Mouse (Mus musculus): ENCODE measurements around the gene Cbfa2t2. TPM values are rescaled to one million over a fixed set of nuclear protein-coding genes. Genes with fewer than 3 reads are reported as not detected.
"Not testable (repeated sequence)": the region's sequence is repeated elsewhere in the genome, so short reads cannot be mapped to it uniquely, and the experiment has no call there.

Cbfa2t2 gene
- polyA plus RNA-seq, 1 experiment from 2014 or later = 62.4 TPM

- no peak for ATAC-seq (ENCODE audit: low FRiP score, low read depth)
- Histone ChIP-seq H3K36me3 (no peaks in the 10 kb centered on the region), H3K9me3 (no peaks in the 10 kb centered on the region), H3K4me3 (no peak overlapping the region), H3K27ac (no peak overlapping the region), H3K9ac (no peak overlapping the region), H3K4me2 (replicated peaks) (no peak overlapping the region), H3K4me1 (no peaks in the 10 kb centered on the region), H3K27me3 (replicated peaks) (no peaks in the 10 kb centered on the region)
Measured at GRCm38 (mm10) chr2:154491788-154492187, 55.5 kb downstream of the Cbfa2t2 start.

GRCm38 (mm10) chr2:154493559-154493958 is 57.3 kb downstream of the Cbfa2t2 start:
- H3K27ac ChIP-seq; H3K9ac ChIP-seq; H3K4me3 ChIP-seq; H3K4me2 ChIP-seq (replicated peaks); ATAC-seq (ENCODE audit: low FRiP score, low read depth); H3K36me3 ChIP-seq; H3K27me3 ChIP-seq (replicated peaks); H3K4me1 ChIP-seq; H3K9me3 ChIP-seq: not testable (repeated sequence)
- WGBS = 51% methylated on average over 2 of the region's 2 CpGs

GRCm38 (mm10) chr2:154495021-154495420 is 58.7 kb downstream of the Cbfa2t2 start:
- H3K36me3 ChIP-seq = no peaks in the 10 kb centered on the region

GRCm38 (mm10) chr2:154498571-154498970 is 62.3 kb downstream of the Cbfa2t2 start:
- no peak overlapping the region for H3K9ac ChIP-seq
- WGBS = 69% methylated on average over 5 of the region's 5 CpGs

More at GRCm38 (mm10) chr2:154495021-154495420, 58.7 kb downstream of the Cbfa2t2 start:
- 90% methylated on average over 4 of the region's 4 CpGs for WGBS
- H3K9me3 ChIP-seq = no peaks in the 10 kb centered on the region
- no peak overlapping the region for H3K4me2 ChIP-seq (replicated peaks)
- H3K9ac ChIP-seq = no peak overlapping the region
- H3K27ac ChIP-seq = no peak overlapping the region
- H3K4me1 ChIP-seq = 0 out of 2 replicates have a peak, but pooled peaks cover 2% of the 10 kb centered on the region
- H3K27me3 ChIP-seq (replicated peaks) = no peaks in the 10 kb centered on the region
- no peak for ATAC-seq (ENCODE audit: low FRiP score, low read depth)
- H3K4me3 ChIP-seq = no peak overlapping the region

GRCm38 (mm10) chr2:154499717-154500247 is 63.5 kb downstream of the Cbfa2t2 start:
- no peak overlapping the region for H3K27ac ChIP-seq
- 0 out of 2 replicates have a peak, but pooled peaks cover 2% of the 10 kb centered on the region for H3K4me1 ChIP-seq
- 97% methylated on average over 2 of the region's 2 CpGs for WGBS
- no peaks in the 10 kb centered on the region for H3K9me3 ChIP-seq
- no peak overlapping the region for H3K9ac ChIP-seq
- no peak for ATAC-seq (ENCODE audit: low FRiP score, low read depth)
- H3K27me3 ChIP-seq (replicated peaks) = no peaks in the 10 kb centered on the region
- H3K36me3 ChIP-seq = 0 out of 2 replicates have a peak, but pooled peaks cover 7% of the 10 kb centered on the region
- H3K4me3 ChIP-seq = no peak overlapping the region
- H3K4me2 ChIP-seq (replicated peaks) = no peak overlapping the region

More at GRCm38 (mm10) chr2:154498571-154498970, 62.3 kb downstream of the Cbfa2t2 start:
- Histone ChIP-seq H3K27ac (no peak overlapping the region), H3K27me3 (replicated peaks) (no peaks in the 10 kb centered on the region), H3K4me1 (0 out of 2 replicates have a peak, but pooled peaks cover 2% of the 10 kb centered on the region), H3K9me3 (no peaks in the 10 kb centered on the region), H3K36me3 (0 out of 2 replicates have a peak, but pooled peaks cover 7% of the 10 kb centered on the region), H3K4me3 (no peak overlapping the region), H3K4me2 (replicated peaks) (no peak overlapping the region)
- no peak for ATAC-seq (ENCODE audit: low FRiP score, low read depth)

GRCm38 (mm10) chr2:154500758-154501157 is 64.5 kb downstream of the Cbfa2t2 start:
- WGBS = 85% methylated on average over 3 of the region's 3 CpGs
- Histone ChIP-seq H3K9ac (no peak overlapping the region), H3K4me2 (replicated peaks) (no peak overlapping the region), H3K27me3 (replicated peaks) (no peaks in the 10 kb centered on the region), H3K36me3 (0 out of 2 replicates have a peak, but pooled peaks cover 7% of the 10 kb centered on the region), H3K9me3 (no peaks in the 10 kb centered on the region), H3K27ac (no peak overlapping the region), H3K4me3 (no peak overlapping the region), H3K4me1 (0 out of 2 replicates have a peak, but pooled peaks cover 2% of the 10 kb centered on the region)
- no peak for ATAC-seq (ENCODE audit: low FRiP score, low read depth)

GRCm38 (mm10) chr2:154507076-154507475 is 70.8 kb downstream of the Cbfa2t2 start:
- H3K36me3 ChIP-seq = peaks cover 27% of the 10 kb centered on the region
- H3K4me2 ChIP-seq (replicated peaks) = no peak overlapping the region
- no peak for ATAC-seq (ENCODE audit: low FRiP score, low read depth)
- H3K27me3 ChIP-seq (replicated peaks) = no peaks in the 10 kb centered on the region
- 39% methylated on average over 2 of the region's 2 CpGs for WGBS
- no peaks in the 10 kb centered on the region for H3K4me1 ChIP-seq
- H3K27ac ChIP-seq = no peak overlapping the region
- no peaks in the 10 kb centered on the region for H3K9me3 ChIP-seq
- H3K4me3 ChIP-seq = no peak overlapping the region
- H3K9ac ChIP-seq = no peak overlapping the region

- 83% methylated on average over 9 of the region's 9 CpGs for WGBS
- Histone ChIP-seq H3K36me3 (peaks cover 29% of the 10 kb centered on the region), H3K4me1 (no peaks in the 10 kb centered on the region), H3K9me3 (no peaks in the 10 kb centered on the region), H3K27me3 (replicated peaks) (no peaks in the 10 kb centered on the region), H3K4me2 (replicated peaks) (no peak overlapping the region), H3K27ac (no peak overlapping the region), H3K4me3 (no peak overlapping the region), H3K9ac (no peak overlapping the region)
- no peak for ATAC-seq (ENCODE audit: low FRiP score, low read depth)
Measured at GRCm38 (mm10) chr2:154507566-154508283, 71.4 kb downstream of the Cbfa2t2 start.

GRCm38 (mm10) chr2:154508450-154508849 is 72.2 kb downstream of the Cbfa2t2 start:
- Histone ChIP-seq H3K4me1 (no peaks in the 10 kb centered on the region), H3K4me2 (replicated peaks) (no peak overlapping the region), H3K9me3 (no peaks in the 10 kb centered on the region), H3K9ac (no peak overlapping the region), H3K36me3 (peaks cover 31% of the 10 kb centered on the region), H3K4me3 (no peak overlapping the region), H3K27me3 (replicated peaks) (no peaks in the 10 kb centered on the region), H3K27ac (no peak overlapping the region)
- no peak for ATAC-seq (ENCODE audit: low FRiP score, low read depth)
- WGBS = 94% methylated on average over 4 of the region's 4 CpGs

- Histone ChIP-seq H3K9ac (no peak overlapping the region), H3K27me3 (replicated peaks) (no peaks in the 10 kb centered on the region), H3K9me3 (no peaks in the 10 kb centered on the region), H3K4me2 (replicated peaks) (no peak overlapping the region), H3K4me3 (no peak overlapping the region), H3K27ac (no peak overlapping the region), H3K4me1 (no peaks in the 10 kb centered on the region), H3K36me3 (peaks cover 31% of the 10 kb centered on the region)
- ATAC-seq (ENCODE audit: low FRiP score, low read depth) = no peak
- 92% methylated on average over 3 of the region's 3 CpGs for WGBS
Measured at GRCm38 (mm10) chr2:154510141-154510540, 73.9 kb downstream of the Cbfa2t2 start.

- Histone ChIP-seq H3K4me2 (replicated peaks) (no peak overlapping the region), H3K27ac (no peak overlapping the region), H3K4me1 (no peaks in the 10 kb centered on the region), H3K36me3 (peaks cover 31% of the 10 kb centered on the region), H3K27me3 (replicated peaks) (no peaks in the 10 kb centered on the region), H3K9me3 (no peaks in the 10 kb centered on the region), H3K9ac (no peak overlapping the region), H3K4me3 (no peak overlapping the region)
- WGBS = 89% methylated on average over 3 of the region's 3 CpGs
- no peak for ATAC-seq (ENCODE audit: low FRiP score, low read depth)
Measured at GRCm38 (mm10) chr2:154516944-154517343, 80.7 kb downstream of the Cbfa2t2 start.

GRCm38 (mm10) chr2:154517424-154517823 is 81.1 kb downstream of the Cbfa2t2 start:
- peaks cover 30% of the 10 kb centered on the region for H3K36me3 ChIP-seq
- H3K27ac ChIP-seq = no peak overlapping the region
- no peaks in the 10 kb centered on the region for H3K27me3 ChIP-seq (replicated peaks)
- H3K4me3 ChIP-seq = no peak overlapping the region
- no peaks in the 10 kb centered on the region for H3K4me1 ChIP-seq
- H3K9ac ChIP-seq = no peak overlapping the region
- 95% methylated on average over 5 of the region's 5 CpGs for WGBS
- no peak overlapping the region for H3K4me2 ChIP-seq (replicated peaks)
- ATAC-seq (ENCODE audit: low FRiP score, low read depth) = no peak
- no peaks in the 10 kb centered on the region for H3K9me3 ChIP-seq

- no peak for ATAC-seq (ENCODE audit: low FRiP score, low read depth)
- no peak overlapping the region for H3K27ac ChIP-seq
- H3K4me2 ChIP-seq (replicated peaks) = no peak overlapping the region
- H3K4me3 ChIP-seq = no peak overlapping the region
- H3K9me3 ChIP-seq = no peaks in the 10 kb centered on the region
- H3K36me3 ChIP-seq = peaks cover 51% of the 10 kb centered on the region
- H3K27me3 ChIP-seq (replicated peaks) = no peaks in the 10 kb centered on the region
- H3K4me1 ChIP-seq = no peaks in the 10 kb centered on the region
- H3K9ac ChIP-seq = no peak overlapping the region
Measured at GRCm38 (mm10) chr2:154521449-154521848, 85.2 kb downstream of the Cbfa2t2 start.

Data from neural tube, embryonic 12.5 days (tissue).